Mouse (Mus musculus) limb, embryonic 10.5 days (tissue): Measurements from ENCODE around the gene Hmgxb4. TPM values are rescaled to one million over a fixed set of nuclear protein-coding genes. Genes with fewer than 3 reads are reported as not detected.
A peak's percentile ranks its signal among the peaks of the same experiment; 100 is the strongest.

Experiments used
- DNase-seq: peaks from one replicate; pipeline ENCODE4 v3.0.0-alpha.2; 2017; ENCODE audit warnings: low spot score
- H3K27ac ChIP-seq: fragments of 300-500 bp; sonication (generic); 2 replicates; pipeline ENCODE4 v1.5.1; 2016; ENCODE audit warnings: mild to moderate bottlenecking
- H3K27me3 ChIP-seq: fragments of 300-500 bp; sonication (generic); 2 replicates; pipeline ENCODE4 v1.6.1; 2016; ENCODE audit warnings: low read depth, mild to moderate bottlenecking; ENCODE audit not compliant: poor library complexity, severe bottlenecking
- H3K36me3 ChIP-seq: fragments of 300-500 bp; sonication (generic); 2 replicates; pipeline ENCODE4 v1.6.1; 2016; ENCODE audit warnings: mild to moderate bottlenecking, moderate library complexity
- H3K4me1 ChIP-seq: fragments of 300-500 bp; sonication (generic); 2 replicates; pipeline ENCODE4 v1.6.1; 2016
- H3K4me3 ChIP-seq: fragments of 300-500 bp; sonication (generic); 2 replicates; pipeline ENCODE4 v1.5.1; 2016; ENCODE audit warnings: mild to moderate bottlenecking, moderate library complexity
- H3K9me3 ChIP-seq: fragments of 300-500 bp; sonication (generic); replicated peaks from 2 replicates; pipeline ENCODE4 v1.6.1; 2016; ENCODE audit warnings: mild to moderate bottlenecking
- WGBS: fragments of 180-500 bp; shearing (Covaris S2); methylation state at CpG from one replicate; pipeline ENCODE4 v1.1.7; 2016; 5-methylcytosine and 5-hydroxymethylcytosine counted together
- polyA plus RNA-seq: library from polyadenylated mRNA; unstranded; fragments of >200 nt; fragmentation: Nextera tagmentation; extraction: Ambion mirVana; gene quantifications from 2 replicates; pipeline ENCODE4 v1.2.1, GENCODE M21; 2016

The Hmgxb4 gene
- polyA plus RNA-seq, 1 experiment from 2014 or later: 46.6 TPM

GRCm38 (mm10) chr8:75060022-75060421, 66.9 kb downstream of the Hmgxb4 start:
- Histone ChIP-seq H3K36me3 (peaks cover 9% of the 10 kb centered on the region), H3K27ac (no peak overlapping the region), H3K9me3 (no peaks in the 10 kb centered on the region), H3K27me3 (no peaks in the 10 kb centered on the region), H3K4me1 (no peaks in the 10 kb centered on the region), H3K4me3 (no peak overlapping the region)
- no peak for DNase-seq
- WGBS: 86% methylated on average over 6 of the region's 6 CpGs

DNA sequence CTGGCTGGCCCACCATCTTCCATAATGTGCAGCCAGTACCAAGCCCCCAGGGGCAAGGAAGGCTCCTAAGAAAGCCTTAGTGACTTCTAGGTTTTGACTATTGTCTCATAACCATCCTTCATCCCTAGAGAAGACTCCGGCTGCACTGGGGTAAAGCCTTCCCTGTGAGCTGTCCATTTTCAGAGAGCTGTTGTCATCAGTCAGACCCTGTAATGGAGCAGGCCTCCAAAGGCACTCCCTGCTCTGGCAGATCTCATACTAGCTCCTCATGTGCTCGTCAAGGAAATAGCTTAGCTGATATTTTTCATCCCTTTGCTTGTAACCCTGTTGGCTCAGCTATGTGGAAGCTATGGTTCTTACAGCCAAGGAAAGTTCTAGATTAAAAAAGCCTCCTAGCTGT, 67.7 kb downstream of the Hmgxb4 start:
- no peak for DNase-seq
- 92% methylated on average over 2 of the region's 2 CpGs for WGBS
- no peaks in the 10 kb centered on the region for H3K27me3 ChIP-seq
- no peaks in the 10 kb centered on the region for H3K4me1 ChIP-seq
- H3K9me3 ChIP-seq: no peaks in the 10 kb centered on the region
- no peak overlapping the region for H3K27ac ChIP-seq
- H3K4me3 ChIP-seq: no peak overlapping the region
- H3K36me3 ChIP-seq: peaks cover 15% of the 10 kb centered on the region

DNA sequence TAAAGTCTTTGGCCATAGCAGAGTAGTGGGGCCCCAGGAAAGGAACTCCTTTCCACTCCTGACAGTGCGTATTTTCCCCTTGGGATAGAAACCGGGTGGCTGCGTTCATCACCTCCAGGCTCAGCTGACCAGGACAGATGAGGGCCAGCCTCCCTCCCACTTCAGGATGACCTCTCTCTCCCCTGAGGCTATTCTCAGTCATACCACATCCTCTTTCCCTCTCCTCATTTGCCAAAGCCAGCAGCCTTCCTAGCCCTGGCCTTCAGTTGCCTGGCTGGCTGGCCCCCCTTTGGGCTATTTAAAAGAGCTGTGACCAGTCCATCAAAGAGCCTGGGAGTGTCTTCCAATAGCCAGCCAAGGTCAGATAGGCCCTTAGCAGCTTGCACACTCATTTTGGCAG, 70.1 kb downstream of the Hmgxb4 start:
- WGBS: 87% methylated on average over 3 of the region's 3 CpGs
- Histone ChIP-seq H3K27me3 (no peaks in the 10 kb centered on the region), H3K9me3 (no peaks in the 10 kb centered on the region), H3K4me3 (no peak overlapping the region), H3K36me3 (peaks cover 18% of the 10 kb centered on the region), H3K4me1 (no peaks in the 10 kb centered on the region), H3K27ac (no peak overlapping the region)
- DNase-seq: no peak

- no peak overlapping the region for H3K27ac ChIP-seq
Observed at GRCm38 (mm10) chr8:75064790-75065189, 71.6 kb downstream of the Hmgxb4 start.

DNA sequence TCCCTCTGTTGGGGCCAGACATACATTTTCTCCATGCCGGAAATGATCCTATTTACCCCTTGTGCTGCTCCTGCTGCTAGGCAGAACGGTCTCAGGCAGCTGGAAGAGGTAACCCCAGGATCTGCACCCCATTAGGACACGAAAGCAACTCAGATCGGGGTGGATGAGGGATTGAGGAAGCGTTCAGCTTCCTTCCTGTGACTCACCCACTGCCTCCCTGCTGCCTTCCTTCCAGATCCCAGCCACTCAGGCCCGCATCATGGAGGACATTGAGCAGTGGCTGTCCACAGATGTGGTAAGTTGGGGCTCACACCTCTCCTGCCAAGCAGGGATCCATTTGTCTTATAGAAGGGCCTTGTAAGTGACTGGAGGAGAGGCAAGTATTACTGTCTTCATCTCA, 74.1 kb downstream of the Hmgxb4 start:
- H3K27me3 ChIP-seq: no peaks in the 10 kb centered on the region
- 87% methylated on average over 6 of the region's 6 CpGs for WGBS
- H3K36me3 ChIP-seq: peaks cover 18% of the 10 kb centered on the region
- H3K9me3 ChIP-seq: no peaks in the 10 kb centered on the region
- DNase-seq: no peak
- H3K27ac ChIP-seq: no peak overlapping the region
- 0 out of 2 replicates have a peak, but pooled peaks cover 3% of the 10 kb centered on the region for H3K4me1 ChIP-seq
- H3K4me3 ChIP-seq: no peak overlapping the region

More at GRCm38 (mm10) chr8:75064790-75065189, 71.6 kb downstream of the Hmgxb4 start:
- Histone ChIP-seq H3K4me1 (no peaks in the 10 kb centered on the region), H3K4me3 (no peak overlapping the region), H3K9me3 (no peaks in the 10 kb centered on the region), H3K27me3 (no peaks in the 10 kb centered on the region), H3K36me3 (peaks cover 18% of the 10 kb centered on the region)
- 85% methylated on average over 3 of the region's 3 CpGs for WGBS
- no peak for DNase-seq

- Histone ChIP-seq H3K36me3 (peaks cover 6% of the 10 kb centered on the region), H3K4me3 (no peak overlapping the region), H3K4me1 (0 out of 2 replicates have a peak, but pooled peaks cover 3% of the 10 kb centered on the region), H3K27me3 (no peaks in the 10 kb centered on the region), H3K9me3 (no peaks in the 10 kb centered on the region), H3K27ac (no peak overlapping the region)
- no peak for DNase-seq
- WGBS: 86% methylated on average over 1 of the region's 1 CpGs
Observed at GRCm38 (mm10) chr8:75070297-75070696, 77.1 kb downstream of the Hmgxb4 start.

- peaks cover 3% of the 10 kb centered on the region; the same call in 1 of the 2 replicates for H3K36me3 ChIP-seq
- 0 out of 2 replicates have a peak, but pooled peaks cover 3% of the 10 kb centered on the region for H3K4me1 ChIP-seq
- WGBS: 30% methylated on average over 4 of the region's 4 CpGs
- no peaks in the 10 kb centered on the region for H3K27me3 ChIP-seq
- DNase-seq: peak; percentile 84
- H3K9me3 ChIP-seq: no peaks in the 10 kb centered on the region
- H3K27ac ChIP-seq: no peak overlapping the region
- H3K4me3 ChIP-seq: no peak overlapping the region
Observed at GRCm38 (mm10) chr8:75071627-75072346, 78.6 kb downstream of the Hmgxb4 start.

DNA sequence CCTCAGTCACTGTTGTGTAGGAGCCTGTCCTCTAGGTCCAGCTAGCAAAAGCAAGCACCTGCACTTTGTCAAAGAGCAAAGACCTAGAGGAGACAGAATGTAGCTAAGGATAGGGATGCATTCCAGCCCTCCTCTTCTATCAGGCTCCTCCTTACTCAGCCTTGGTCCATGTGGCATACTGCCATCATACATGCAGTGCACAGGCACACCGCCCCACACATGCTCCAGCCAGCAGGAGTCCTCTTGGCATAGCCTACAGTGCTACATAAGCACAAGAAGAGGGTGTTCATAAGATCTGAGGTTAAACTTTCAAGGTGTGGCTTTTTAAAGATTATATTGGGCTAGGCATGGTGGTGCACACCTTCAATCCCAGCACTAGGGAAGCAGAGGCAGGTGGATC, 81.7 kb downstream of the Hmgxb4 start:
- Histone ChIP-seq H3K9me3 (no peaks in the 10 kb centered on the region), H3K4me3 (no peak overlapping the region), H3K36me3 (no peaks in the 10 kb centered on the region), H3K27ac (no peak overlapping the region), H3K27me3 (no peaks in the 10 kb centered on the region), H3K4me1 (0 out of 2 replicates have a peak, but pooled peaks cover 3% of the 10 kb centered on the region)
- WGBS: 87% methylated on average over 1 of the region's 1 CpGs
- DNase-seq: no peak

GRCm38 (mm10) chr8:75078215-75078614, 85.1 kb downstream of the Hmgxb4 start:
- H3K9me3 ChIP-seq: no peaks in the 10 kb centered on the region
- no peaks in the 10 kb centered on the region for H3K36me3 ChIP-seq
- WGBS: 85% methylated on average over 1 of the region's 1 CpGs
- H3K4me1 ChIP-seq: peaks cover 2% of the 10 kb centered on the region
- H3K4me3 ChIP-seq: no peak overlapping the region
- H3K27me3 ChIP-seq: no peaks in the 10 kb centered on the region
- DNase-seq: no peak
- no peak overlapping the region for H3K27ac ChIP-seq

- H3K27me3 ChIP-seq: no peaks in the 10 kb centered on the region
- H3K4me1 ChIP-seq: peaks cover 8% of the 10 kb centered on the region
- no peaks in the 10 kb centered on the region for H3K36me3 ChIP-seq
- no peak overlapping the region for H3K27ac ChIP-seq
- H3K4me3 ChIP-seq: no peak overlapping the region
- WGBS: 96% methylated on average over 9 of the region's 9 CpGs
- no peak for DNase-seq
- no peaks in the 10 kb centered on the region for H3K9me3 ChIP-seq
Observed at GRCm38 (mm10) chr8:75078851-75079250, 85.7 kb downstream of the Hmgxb4 start.

Other genes starting within 250 kb of the Hmgxb4 start
- gene Isx, start 120.2 kb upstream of the Hmgxb4 start, polyA plus RNA-seq: not detected in 2 replicates
- 33.5 and 36.5 TPM in 2 replicates for gene Tom1, start 40.3 kb downstream of the Hmgxb4 start, polyA plus RNA-seq
- gene Hmox1, start 100.3 kb downstream of the Hmgxb4 start, polyA plus RNA-seq: 18.5 and 22.9 TPM in 2 replicates
- gene Mcm5, start 116.2 kb downstream of the Hmgxb4 start, polyA plus RNA-seq: 364 and 378 TPM in 2 replicates
- 0.05 and 0.35 TPM in 2 replicates for gene Rasd2, start 220.6 kb downstream of the Hmgxb4 start, polyA plus RNA-seq